Comparison of ENCODE assay signal across 22 mouse cellular contexts in genomic region chr7:125234911-125235310, GRCm38 (mm10).
DNase-seq lines count a peak whose midpoint lies in the region; ATAC-seq and TF ChIP-seq lines count a peak whose summit lies in the region.
"Had no signal": no experiment of that assay in that cellular context is flagged by ENCODE, and none has a peak within 500 bp of the region (broad histone marks: within the 10 kb centered on the region; RNA-seq: fewer than 3 reads in every experiment).

No protein-coding gene starts in this region.

- peak; percentile 33 for DNase-seq in forebrain, embryonic 14.5 days (ENCODE audit: low spot score)
- peak; percentile 51 for DNase-seq in kidney, postnatal 0 days (ENCODE audit: low spot score)
- DNase-seq in kidney, adult 8-10 months, result no peak
- DNase-seq in midbrain, embryonic 11.5 days (ENCODE audit: low spot score, missing footprints), result no peak
- no peak for DNase-seq in right cerebral cortex, postnatal 36 days (ENCODE audit: low spot score in 2 of 2)
- DNase-seq: adrenal gland, postnatal 14 days; cerebellum, adult 18-20 months; cerebellum, adult 9-11 months; cerebellum, postnatal 36 days; gastrocnemius, postnatal 14 days had no signal

- no peak overlapping the region for H3K4me2 ChIP-seq in forebrain, embryonic 14.5 days (ENCODE audit: low read length)
- H3K4me2 ChIP-seq in forebrain, embryonic 13.5 days, result no peak overlapping the region
- H3K4me2 ChIP-seq in kidney, postnatal 0 days (ENCODE audit: low read length), result no peak overlapping the region
- no peak overlapping the region for H3K4me2 ChIP-seq in midbrain, embryonic 15.5 days
- H3K4me2 ChIP-seq in midbrain, embryonic 11.5 days, result no peak overlapping the region
- H3K4me2 ChIP-seq: embryonic facial prominence, embryonic 15.5 days; heart, embryonic 11.5 days; heart, embryonic 15.5 days; hindbrain, embryonic 15.5 days had no signal

- H3K27ac ChIP-seq in forebrain, embryonic 14.5 days (ENCODE audit: low read depth, low read length), result no peak overlapping the region
- H3K27ac ChIP-seq in forebrain, embryonic 13.5 days, result no peak overlapping the region
- no peak overlapping the region for H3K27ac ChIP-seq in kidney, postnatal 0 days
- H3K27ac ChIP-seq in midbrain, embryonic 15.5 days, result 0 out of 2 replicates have a peak overlapping the region, but pooled peaks have one; percentile 24
- no peak overlapping the region for H3K27ac ChIP-seq in midbrain, embryonic 11.5 days (ENCODE audit: low read depth, low read length)
- H3K27ac ChIP-seq: embryonic facial prominence, embryonic 15.5 days; forebrain, embryonic 10.5 days; heart, embryonic 15.5 days; hindbrain, embryonic 15.5 days had no signal

- ATAC-seq in forebrain, embryonic 14.5 days, result no peak
- no peak for ATAC-seq in forebrain, embryonic 13.5 days
- ATAC-seq in kidney, postnatal 0 days (replicated peaks; ENCODE audit: low FRiP score, low read depth), result no peak
- no peak for ATAC-seq in midbrain, embryonic 15.5 days (replicated peaks)
- ATAC-seq in midbrain, embryonic 11.5 days (ENCODE audit: low FRiP score), result no peak
- ATAC-seq: activated CD4-positive, CD25-positive, alpha-beta regulatory T cell, adult 4 months; forebrain, embryonic 16.5 days; inflammation-experienced regulatory T-cells, adult 6 months; Patski had no signal

- TF ChIP-seq CTCF in kidney, postnatal 0 days (IDR thresholded peaks at IDR 0.05; ENCODE audit: low read depth), result no peak

- H3K9me3 ChIP-seq in forebrain, embryonic 14.5 days (replicated peaks; ENCODE audit: control insufficient read depth, low read length), result no peaks in the 10 kb centered on the region
- H3K9me3 ChIP-seq in forebrain, embryonic 13.5 days (replicated peaks), result no peaks in the 10 kb centered on the region
- no peaks in the 10 kb centered on the region for H3K9me3 ChIP-seq in kidney, postnatal 0 days (replicated peaks; ENCODE audit: low read length)
- H3K9me3 ChIP-seq in midbrain, embryonic 15.5 days, result no peaks in the 10 kb centered on the region
- no peaks in the 10 kb centered on the region for H3K9me3 ChIP-seq in midbrain, embryonic 11.5 days (ENCODE audit: control insufficient read depth, low read length)
- H3K9me3 ChIP-seq: embryonic facial prominence, embryonic 15.5 days; forebrain, embryonic 10.5 days; heart, embryonic 15.5 days; hindbrain, embryonic 15.5 days had no signal

- no peaks in the 10 kb centered on the region for H3K27me3 ChIP-seq in forebrain, embryonic 14.5 days (replicated peaks; ENCODE audit: control insufficient read depth, insufficient read depth, low read length)
- no peaks in the 10 kb centered on the region for H3K27me3 ChIP-seq in forebrain, embryonic 13.5 days
- no peaks in the 10 kb centered on the region for H3K27me3 ChIP-seq in kidney, postnatal 0 days (ENCODE audit: insufficient read depth, low read length)
- H3K27me3 ChIP-seq in midbrain, embryonic 15.5 days (replicated peaks), result no peaks in the 10 kb centered on the region
- H3K27me3 ChIP-seq in midbrain, embryonic 11.5 days (ENCODE audit: control insufficient read depth, insufficient read depth, low read length), result no peaks in the 10 kb centered on the region
- H3K27me3 ChIP-seq: embryonic facial prominence, embryonic 15.5 days; heart, embryonic 15.5 days; hindbrain, embryonic 15.5 days; Patski had no signal

- WGBS in forebrain, embryonic 14.5 days, result 34% methylated on average over 7 of the region's 7 CpGs
- 44% methylated on average over 7 of the region's 7 CpGs for WGBS in forebrain, embryonic 13.5 days
- WGBS in kidney, postnatal 0 days, result 34% methylated on average over 7 of the region's 7 CpGs
- WGBS in midbrain, embryonic 15.5 days, result 38% methylated on average over 7 of the region's 7 CpGs
- WGBS in midbrain, embryonic 11.5 days, result 84% methylated on average over 7 of the region's 7 CpGs

- no peak overlapping the region for H3K4me3 ChIP-seq in forebrain, embryonic 14.5 days (ENCODE audit: low read depth, low read length)
- H3K4me3 ChIP-seq in forebrain, embryonic 13.5 days, result no peak overlapping the region
- no peak overlapping the region for H3K4me3 ChIP-seq in kidney, postnatal 0 days (replicated peaks; ENCODE audit: low read depth, low read length)
- no peak overlapping the region for H3K4me3 ChIP-seq in midbrain, embryonic 15.5 days
- H3K4me3 ChIP-seq in midbrain, embryonic 11.5 days (ENCODE audit: low read depth, low read length), result no peak overlapping the region
- H3K4me3 ChIP-seq: embryonic facial prominence, embryonic 15.5 days; erythroblast, embryonic 14.5 days; forebrain, embryonic 10.5 days; heart, embryonic 15.5 days; hindbrain, embryonic 15.5 days had no signal

- no peaks in the 10 kb centered on the region for H3K4me1 ChIP-seq in forebrain, embryonic 14.5 days (ENCODE audit: control insufficient read depth, insufficient read depth, low read length)
- H3K4me1 ChIP-seq in forebrain, embryonic 13.5 days, result 0 out of 2 replicates have a peak, but pooled peaks cover 4% of the 10 kb centered on the region
- H3K4me1 ChIP-seq in kidney, postnatal 0 days (replicated peaks; ENCODE audit: insufficient read depth, low read length), result no peaks in the 10 kb centered on the region
- H3K4me1 ChIP-seq in midbrain, embryonic 15.5 days, result no peaks in the 10 kb centered on the region
- H3K4me1 ChIP-seq in midbrain, embryonic 11.5 days (ENCODE audit: control insufficient read depth, insufficient read depth, low read length), result no peaks in the 10 kb centered on the region
- H3K4me1 ChIP-seq: embryonic facial prominence, embryonic 15.5 days; forebrain, embryonic 10.5 days; heart, embryonic 15.5 days had no signal

- H3K36me3 ChIP-seq in forebrain, embryonic 14.5 days (ENCODE audit: control insufficient read depth, insufficient read depth, low read length), result no peaks in the 10 kb centered on the region
- no peaks in the 10 kb centered on the region for H3K36me3 ChIP-seq in forebrain, embryonic 13.5 days (ENCODE audit: poor library complexity, severe bottlenecking)
- H3K36me3 ChIP-seq in kidney, postnatal 0 days (ENCODE audit: insufficient read depth, low read length), result no peaks in the 10 kb centered on the region
- H3K36me3 ChIP-seq in midbrain, embryonic 15.5 days (replicated peaks), result no peaks in the 10 kb centered on the region
- H3K36me3 ChIP-seq in midbrain, embryonic 11.5 days (ENCODE audit: control insufficient read depth, insufficient read depth, low read length), result no peaks in the 10 kb centered on the region
- H3K36me3 ChIP-seq: embryonic facial prominence, embryonic 15.5 days; forebrain, embryonic 10.5 days; heart, embryonic 15.5 days; hindbrain, embryonic 15.5 days had no signal

- H3K9ac ChIP-seq in forebrain, embryonic 14.5 days (ENCODE audit: low read length), result no peak overlapping the region
- no peak overlapping the region for H3K9ac ChIP-seq in forebrain, embryonic 13.5 days
- H3K9ac ChIP-seq in kidney, postnatal 0 days (ENCODE audit: low read depth, low read length), result no peak overlapping the region
- no peak overlapping the region for H3K9ac ChIP-seq in midbrain, embryonic 15.5 days
- no peak overlapping the region for H3K9ac ChIP-seq in midbrain, embryonic 11.5 days (ENCODE audit: low read length)
- H3K9ac ChIP-seq: embryonic facial prominence, embryonic 15.5 days; heart, embryonic 15.5 days; hindbrain, embryonic 15.5 days had no signal

Comparison
In these comparisons a context has a peak if more than half of its experiments do, and no peak if none do; other contexts are left out.
1. DNase-seq: peak in forebrain, embryonic 14.5 days (single experiment) and kidney, postnatal 0 days (single experiment); none in kidney, adult 8-10 months (0 of 2), midbrain, embryonic 11.5 days (single experiment) and right cerebral cortex, postnatal 36 days (0 of 2).